Mouse (Mus musculus) mouse trophoblast stem cell (cell line): ENCODE results near the gene Sdk2.

Source experiments
- in situ Hi-C, 2 experiments: fragments of 300-500 bp; cut with MseI, MboI; formaldehyde crosslinking; loops; 2 replicates in 1 of 2; 3 replicates in 1 of 2; pipeline ENCODE4 v1.15.1; 2025

Sdk2 gene

DNA sequence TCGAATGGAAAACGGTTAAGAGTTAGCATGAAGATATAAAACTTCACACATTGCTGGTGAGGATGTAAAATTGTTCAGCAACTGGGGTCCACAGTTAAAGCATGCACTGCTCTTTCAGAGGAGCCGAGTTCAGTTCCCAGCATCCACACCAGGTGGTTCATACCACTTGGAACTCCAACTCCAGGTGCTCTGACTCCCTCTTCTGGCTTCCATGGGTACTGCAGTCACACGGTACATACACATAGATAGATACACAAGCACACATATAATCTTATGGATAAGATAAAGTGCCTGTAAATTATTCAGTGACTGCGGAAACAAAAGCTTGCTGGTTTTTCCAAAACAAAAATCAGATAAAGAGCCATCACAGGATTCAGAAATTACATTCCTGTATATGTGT is 19.9 kb downstream of the Sdk2 start:
- in situ Hi-C loops, result no loop called here

- in situ Hi-C loops, result no loop called here
Measured at GRCm38 (mm10) chr11:114044373-114044772, 22.5 kb downstream of the Sdk2 start.

DNA sequence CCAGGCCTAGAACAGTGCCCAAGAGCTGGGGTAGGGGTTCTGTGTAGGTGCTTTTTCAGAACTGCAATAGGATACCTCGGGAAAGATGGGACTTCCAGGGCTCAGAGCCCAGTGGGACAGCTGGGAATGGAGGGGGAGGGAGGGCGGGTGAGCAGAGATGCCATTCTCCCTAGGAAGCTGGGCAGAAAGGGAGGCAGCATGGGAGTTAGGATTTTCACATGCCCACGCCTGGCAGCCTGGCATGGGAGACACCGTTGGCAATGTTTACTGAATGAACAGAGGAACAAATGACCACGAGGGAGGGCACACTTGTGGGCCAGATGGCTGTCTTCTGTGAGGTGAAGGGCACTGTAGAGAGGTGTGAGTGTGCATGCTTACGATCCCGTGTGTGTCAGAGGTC is 23.3 kb downstream of the Sdk2 start:
- in situ Hi-C loops, result no loop called here

GRCm38 (mm10) chr11:114040391-114041035 is 26.3 kb downstream of the Sdk2 start:
- in situ Hi-C loops, result no loop called here

DNA sequence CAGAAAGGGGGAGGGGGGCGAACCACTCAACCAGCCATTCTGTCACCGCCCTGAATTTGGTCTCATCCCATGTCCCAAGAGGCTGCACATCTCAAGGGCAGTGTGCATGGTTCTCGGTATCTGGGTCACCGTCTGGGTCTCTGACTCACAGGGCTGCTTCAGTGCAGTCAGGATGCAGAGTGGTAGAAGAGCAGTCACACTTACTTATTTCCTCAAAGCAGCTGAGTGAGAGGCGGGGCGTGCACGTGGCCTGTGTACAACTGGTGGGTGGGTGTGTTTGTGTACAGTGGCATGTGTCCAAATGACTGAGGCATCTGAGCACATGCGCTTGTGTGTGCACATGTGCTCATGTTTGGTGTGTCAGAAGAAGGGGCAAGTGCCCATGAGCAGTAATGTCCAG is 28.8 kb downstream of the Sdk2 start:
- in situ Hi-C loops, result no loop called here

DNA sequence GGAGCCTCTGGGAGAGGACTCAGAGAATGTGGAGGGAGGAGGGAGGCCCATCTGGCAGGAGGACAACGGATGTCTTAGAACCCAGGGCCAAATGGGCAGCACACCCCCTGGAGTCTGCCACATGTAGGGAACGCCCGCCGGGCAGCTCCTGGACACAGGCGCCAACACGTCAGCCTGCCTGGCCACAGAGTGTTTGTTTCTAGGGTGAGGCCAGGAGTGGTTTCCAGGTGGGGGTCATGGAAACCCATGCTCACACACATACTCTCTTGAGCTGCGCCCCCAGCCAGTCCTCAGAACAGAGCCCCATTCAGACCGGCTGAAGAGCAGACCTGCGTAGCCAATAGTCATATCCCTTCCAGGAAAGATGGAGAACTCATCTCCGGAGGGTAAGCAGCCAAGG is 35.4 kb downstream of the Sdk2 start:
- in situ Hi-C loops, result no loop called here

DNA sequence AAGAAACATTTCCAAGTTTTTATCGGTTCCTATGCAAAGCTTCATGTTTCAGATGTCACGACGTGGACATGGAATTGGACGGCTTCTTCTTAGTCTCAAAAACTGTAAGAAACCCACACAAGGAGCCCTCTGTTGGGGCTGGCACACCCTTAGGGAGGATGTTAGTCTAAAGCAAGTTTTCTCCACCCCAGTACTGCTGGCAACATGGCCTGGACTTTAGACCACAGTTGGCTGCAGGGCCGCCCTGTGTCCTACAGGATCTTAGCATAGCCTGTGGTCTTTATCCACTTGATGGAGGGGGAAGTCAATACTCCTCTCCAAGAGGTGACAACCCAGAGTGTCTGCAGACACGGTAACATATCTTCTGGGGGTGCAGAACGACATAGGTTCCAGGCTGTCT is 36.6 kb downstream of the Sdk2 start:
- in situ Hi-C loops, result no loop called here

DNA sequence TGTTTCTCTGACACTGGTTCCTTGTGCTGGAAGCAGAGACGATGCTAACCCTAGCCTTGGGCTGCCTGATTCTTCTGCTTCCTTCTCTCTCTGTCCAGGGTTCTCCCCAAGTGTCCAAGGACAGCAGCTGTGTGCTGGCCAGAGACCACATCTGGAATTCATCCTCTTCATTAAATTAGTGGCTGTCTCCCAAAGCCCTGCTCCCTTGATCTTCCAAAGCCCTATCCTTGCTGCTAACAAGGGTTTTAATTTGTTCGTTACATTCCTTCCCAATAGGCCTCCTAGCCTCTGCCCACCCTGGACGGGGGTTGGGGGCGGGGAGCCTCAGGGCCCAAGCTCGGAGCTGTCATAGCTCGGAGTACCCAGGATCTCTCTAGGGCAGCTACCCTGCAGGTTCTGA is 38.3 kb downstream of the Sdk2 start:
- in situ Hi-C loops, result no loop called here

- in situ Hi-C loops, result no loop called here
Measured at GRCm38 (mm10) chr11:114028021-114028420, 38.8 kb downstream of the Sdk2 start.

GRCm38 (mm10) chr11:114025056-114025455 is 41.8 kb downstream of the Sdk2 start:
- in situ Hi-C loops, result no loop called here

GRCm38 (mm10) chr11:114023965-114024364 is 42.9 kb downstream of the Sdk2 start:
- in situ Hi-C loops, result no loop called here

DNA sequence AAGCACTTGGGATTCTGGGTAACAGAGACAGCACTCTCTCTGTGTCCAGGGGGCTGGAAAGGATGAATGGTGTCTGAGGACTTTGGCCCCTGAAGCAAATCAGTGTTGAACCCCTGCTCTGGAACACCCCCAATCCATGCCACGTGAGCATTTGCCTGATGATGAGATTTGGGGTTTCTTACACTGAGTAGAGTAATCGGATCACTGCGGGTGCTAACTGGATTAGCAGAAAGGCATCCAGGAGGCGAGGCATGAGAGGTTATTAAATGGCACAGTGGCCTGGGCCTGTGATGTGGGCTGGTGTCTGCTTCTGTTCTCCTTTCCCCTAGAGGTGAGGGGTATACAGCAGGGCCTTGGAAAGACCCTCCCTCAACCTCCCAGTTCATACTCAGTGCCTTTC is 44.7 kb downstream of the Sdk2 start:
- in situ Hi-C loops, result no loop called here

DNA sequence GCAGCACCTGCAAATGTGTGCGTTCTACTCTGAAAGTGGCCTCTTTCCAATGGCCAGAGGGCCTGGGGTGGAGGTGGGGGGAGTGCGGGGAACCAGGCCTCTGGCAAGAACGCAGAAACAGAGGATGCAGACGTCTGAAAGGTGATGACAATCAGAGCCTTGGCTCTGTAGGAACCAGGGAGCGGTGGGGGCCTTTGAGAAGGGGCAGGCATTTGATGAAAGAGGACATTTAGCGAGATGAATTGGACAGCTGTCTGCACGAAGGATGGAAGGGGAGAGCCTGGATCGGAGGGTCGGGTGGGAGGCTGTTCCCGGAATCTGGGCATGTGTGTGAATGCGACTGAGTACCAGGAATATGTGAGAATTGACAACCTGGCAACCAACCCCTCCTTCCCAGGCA is 47.8 kb downstream of the Sdk2 start:
- in situ Hi-C loops, result no loop called here

DNA sequence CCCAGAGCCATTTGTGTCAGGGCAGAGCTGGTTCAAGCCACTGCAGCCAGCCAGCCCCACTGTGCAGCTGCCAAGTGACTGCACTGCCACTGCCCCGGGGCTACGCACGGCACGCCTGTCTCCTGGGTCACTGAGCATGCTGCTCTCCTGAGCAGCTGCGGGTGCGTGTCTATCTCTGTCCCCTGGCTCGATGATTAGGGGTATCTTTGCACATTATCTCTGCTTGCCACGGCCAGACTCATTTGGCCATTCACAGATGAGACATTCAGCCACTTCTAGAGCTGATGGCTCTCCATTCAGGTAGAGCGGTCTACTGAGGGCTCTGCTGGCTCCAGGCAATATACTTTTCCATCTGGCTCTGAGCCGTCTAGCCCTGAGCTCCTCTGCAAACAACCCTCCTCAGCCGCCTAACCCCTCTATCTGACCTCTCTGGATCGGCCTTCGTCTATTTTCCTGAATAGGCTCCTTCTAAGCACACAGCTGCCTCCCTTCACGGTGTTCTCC is 49.9 kb downstream of the Sdk2 start:
- in situ Hi-C loops, result no loop called here

GRCm38 (mm10) chr11:114016108-114016888 is 50.5 kb downstream of the Sdk2 start:
- in situ Hi-C loops, result no loop called here

GRCm38 (mm10) chr11:114011523-114011922 is 55.3 kb downstream of the Sdk2 start:
- in situ Hi-C loops, result no loop called here

GRCm38 (mm10) chr11:114005879-114006278 is 61.0 kb downstream of the Sdk2 start:
- in situ Hi-C loops, result no loop called here

DNA sequence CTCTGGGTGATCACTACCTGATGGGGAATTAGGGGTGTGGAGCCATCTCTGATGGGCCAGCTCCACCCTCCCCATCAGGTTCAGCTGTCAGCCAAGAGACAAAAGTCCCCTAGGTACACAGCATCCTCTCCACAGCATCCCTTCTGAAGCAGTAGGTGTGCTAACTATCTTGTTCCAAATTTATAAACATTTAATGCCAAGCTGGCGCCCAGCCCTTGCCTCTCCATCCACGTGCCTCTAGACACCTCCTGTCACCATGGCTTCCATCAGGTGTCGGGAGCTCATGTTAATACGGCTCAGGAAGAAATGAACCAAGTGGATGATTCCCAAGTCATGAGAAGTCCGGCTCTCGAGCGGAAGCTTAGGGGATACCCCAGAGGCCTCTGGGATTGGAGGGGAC is 62.2 kb downstream of the Sdk2 start:
- in situ Hi-C loops, result no loop called here

- in situ Hi-C loops, result no loop called here
Measured at GRCm38 (mm10) chr11:114003195-114003594, 63.7 kb downstream of the Sdk2 start.

GRCm38 (mm10) chr11:114000051-114000450 is 66.8 kb downstream of the Sdk2 start:
- in situ Hi-C loops, result no loop called here

DNA sequence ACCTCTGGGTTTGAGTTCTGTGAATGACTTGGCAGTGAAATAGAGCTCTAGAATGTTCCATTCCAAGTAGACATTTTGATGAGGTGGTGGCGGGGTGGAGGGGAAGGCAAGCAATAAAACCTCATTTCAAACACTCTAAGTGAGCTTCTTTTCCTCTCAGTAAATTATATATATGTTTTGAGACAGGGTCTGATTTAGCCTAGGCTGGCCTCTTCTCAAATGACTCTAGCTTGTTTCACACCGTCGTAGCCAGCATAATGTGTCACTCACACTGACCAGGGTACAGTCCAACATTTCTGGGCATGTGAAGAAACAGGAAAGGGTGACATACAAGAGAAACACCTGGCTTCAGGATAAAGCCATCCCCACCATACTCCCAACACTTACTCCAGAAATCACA is 68.1 kb downstream of the Sdk2 start:
- in situ Hi-C loops, result no loop called here

DNA sequence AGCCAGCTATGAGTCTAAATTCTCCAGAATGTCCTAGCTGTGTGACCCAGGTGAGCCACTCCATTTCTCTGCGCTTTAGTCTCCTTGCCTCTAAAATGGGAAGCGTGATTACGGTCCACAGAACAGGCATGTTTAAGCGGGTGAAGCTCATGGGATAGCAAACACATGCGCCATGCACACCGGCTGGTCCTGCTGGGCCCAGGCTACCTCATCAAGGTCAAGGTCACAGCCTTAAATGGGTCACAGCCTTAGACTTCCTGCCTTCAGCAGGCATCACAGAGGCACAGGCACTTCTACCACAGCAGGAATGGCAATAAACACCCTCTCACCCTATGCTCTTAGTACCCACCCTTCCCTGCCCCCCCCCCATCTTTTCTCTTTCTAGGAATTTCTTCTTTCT is 72.9 kb downstream of the Sdk2 start:
- in situ Hi-C loops, result no loop called here

GRCm38 (mm10) chr11:113992894-113993293 is 74.0 kb downstream of the Sdk2 start:
- in situ Hi-C loops, result no loop called here
